Mouse (Mus musculus) cerebral cortex, adult 2 months (tissue): ENCODE results near the gene Fam102b.

ENCODE experiments used
- WGBS: fragments of 180-500 bp; shearing (Covaris S2); methylation state at CpG from one replicate; pipeline ENCODE4 v1.1.7; 2018; 5-methylcytosine and 5-hydroxymethylcytosine counted together

Fam102b gene

GRCm38 (mm10) chr3:109027515-109027987, at the start of gene Fam102b:
Gene Fam102b, minus strand, starts transcription at chr3:109027607.
- 1% methylated on average over 47 of the region's 54 CpGs for WGBS

- 3% methylated on average over 6 of the region's 6 CpGs for WGBS
Observed at GRCm38 (mm10) chr3:109062989-109063388, 35.6 kb upstream of the Fam102b start.

- WGBS = 81% methylated on average over 7 of the region's 7 CpGs
Observed at GRCm38 (mm10) chr3:109062391-109062790, 35.0 kb upstream of the Fam102b start.

GRCm38 (mm10) chr3:109059903-109060302, 32.5 kb upstream of the Fam102b start:
- WGBS = 29% methylated on average over 8 of the region's 8 CpGs

GRCm38 (mm10) chr3:109051946-109052331, 24.5 kb upstream of the Fam102b start:
- 85% methylated on average over 6 of the region's 6 CpGs for WGBS

- WGBS = 74% methylated on average over 11 of the region's 11 CpGs
Observed at GRCm38 (mm10) chr3:109051056-109051945, 23.9 kb upstream of the Fam102b start.

- 36% methylated on average over 6 of the region's 6 CpGs for WGBS
Observed at GRCm38 (mm10) chr3:109047707-109048283, 20.4 kb upstream of the Fam102b start.

GRCm38 (mm10) chr3:109046428-109046827, 19.0 kb upstream of the Fam102b start:
- 89% methylated on average over 3 of the region's 3 CpGs for WGBS

GRCm38 (mm10) chr3:109043395-109043794, 16.0 kb upstream of the Fam102b start:
- WGBS = 69% methylated on average over 7 of the region's 7 CpGs

GRCm38 (mm10) chr3:109040908-109041307, 13.5 kb upstream of the Fam102b start:
- 75% methylated on average over 4 of the region's 4 CpGs for WGBS

- 39% methylated on average over 1 of the region's 1 CpGs for WGBS
Observed at GRCm38 (mm10) chr3:109034411-109034810, 7.0 kb upstream of the Fam102b start.

GRCm38 (mm10) chr3:109032306-109032705, 4.9 kb upstream of the Fam102b start:
- 76% methylated on average over 2 of the region's 2 CpGs for WGBS

GRCm38 (mm10) chr3:109031626-109032025, 4.2 kb upstream of the Fam102b start:
- WGBS = 85% methylated on average over 3 of the region's 3 CpGs

GRCm38 (mm10) chr3:109030817-109031216, 3.4 kb upstream of the Fam102b start:
- 44% methylated on average over 6 of the region's 6 CpGs for WGBS

- WGBS = 73% methylated on average over 5 of the region's 5 CpGs
Observed at GRCm38 (mm10) chr3:109029661-109030060, 2.3 kb upstream of the Fam102b start.

- under 1% methylated on average over 50 of the region's 51 CpGs for WGBS
Observed at GRCm38 (mm10) chr3:109026991-109027470, 376 bp downstream of the Fam102b start.

- 2% methylated on average over 15 of the region's 15 CpGs for WGBS
Observed at GRCm38 (mm10) chr3:109026462-109026990, 881 bp downstream of the Fam102b start.

- WGBS = 6% methylated on average over 16 of the region's 16 CpGs
Observed at GRCm38 (mm10) chr3:109025579-109025978, 1.8 kb downstream of the Fam102b start.

GRCm38 (mm10) chr3:109023066-109023465, 4.3 kb downstream of the Fam102b start:
- WGBS = 48% methylated on average over 8 of the region's 8 CpGs

- 75% methylated on average over 6 of the region's 6 CpGs for WGBS
Observed at GRCm38 (mm10) chr3:109021720-109022516, 5.5 kb downstream of the Fam102b start.

GRCm38 (mm10) chr3:109018336-109018735, 9.1 kb downstream of the Fam102b start:
- 93% methylated on average over 5 of the region's 5 CpGs for WGBS

- WGBS = 74% methylated on average over 4 of the region's 4 CpGs
Observed at GRCm38 (mm10) chr3:109012595-109012994, 14.8 kb downstream of the Fam102b start.
